Mouse (Mus musculus): ENCODE data around the gene Dleu7.
A peak's percentile ranks its signal among the peaks of the same experiment; 100 is the strongest.

Dleu7 gene

GRCm38 (mm10) chr14:62292488-62293339, at the start of gene Dleu7, which contains the start of gene Rnaseh2b:
Dleu7 (minus strand) TSS chr14:62293047.
Rnaseh2b (plus strand) TSS chr14:62292589.
- peak; percentile 63 to 75 for DNase-seq

- DNase-seq = no peak
Measured at GRCm38 (mm10) chr14:62341887-62342642, 49.2 kb upstream of the Dleu7 start.

- DNase-seq = no peak
Measured at GRCm38 (mm10) chr14:62339196-62339595, 46.3 kb upstream of the Dleu7 start.

DNA sequence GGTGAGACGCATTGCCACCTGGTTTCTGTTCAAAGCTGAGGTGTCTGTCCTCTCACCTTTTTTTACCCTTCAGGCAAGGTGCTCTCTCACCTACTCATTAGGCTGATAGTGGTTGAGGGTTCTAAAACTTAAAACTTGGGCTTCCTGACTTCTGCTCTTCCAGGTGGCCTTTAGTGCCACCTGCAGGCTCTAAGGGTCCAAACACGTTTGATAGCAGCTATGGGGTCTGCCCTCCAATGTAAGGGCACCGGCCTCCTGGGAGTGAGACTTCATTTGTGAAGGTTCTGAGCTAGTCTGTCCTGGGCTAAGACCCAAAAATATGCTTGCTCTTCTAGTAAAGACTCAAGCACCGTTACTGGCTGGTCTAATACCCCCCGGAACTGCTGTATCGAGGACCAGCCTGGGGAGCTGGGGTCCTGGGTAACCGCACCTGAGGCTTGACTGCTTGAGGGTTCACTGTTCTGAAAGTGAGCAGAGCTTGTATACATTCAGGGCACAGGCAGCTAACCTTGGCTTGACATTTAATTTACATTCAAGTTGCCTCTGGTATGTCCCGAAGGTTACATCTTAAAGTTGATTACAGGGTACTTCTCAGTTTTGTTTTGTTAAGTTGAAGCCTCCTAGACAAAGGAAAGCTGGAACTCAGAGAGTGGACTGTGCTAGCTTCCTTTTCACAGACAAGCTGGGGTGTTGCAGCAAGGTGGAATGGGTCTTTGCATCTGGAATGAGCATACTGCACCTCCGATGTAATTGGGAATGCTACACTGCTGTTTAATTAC, 41.3 kb upstream of the Dleu7 start:
- peak; percentile 24 to 45 for DNase-seq

DNA sequence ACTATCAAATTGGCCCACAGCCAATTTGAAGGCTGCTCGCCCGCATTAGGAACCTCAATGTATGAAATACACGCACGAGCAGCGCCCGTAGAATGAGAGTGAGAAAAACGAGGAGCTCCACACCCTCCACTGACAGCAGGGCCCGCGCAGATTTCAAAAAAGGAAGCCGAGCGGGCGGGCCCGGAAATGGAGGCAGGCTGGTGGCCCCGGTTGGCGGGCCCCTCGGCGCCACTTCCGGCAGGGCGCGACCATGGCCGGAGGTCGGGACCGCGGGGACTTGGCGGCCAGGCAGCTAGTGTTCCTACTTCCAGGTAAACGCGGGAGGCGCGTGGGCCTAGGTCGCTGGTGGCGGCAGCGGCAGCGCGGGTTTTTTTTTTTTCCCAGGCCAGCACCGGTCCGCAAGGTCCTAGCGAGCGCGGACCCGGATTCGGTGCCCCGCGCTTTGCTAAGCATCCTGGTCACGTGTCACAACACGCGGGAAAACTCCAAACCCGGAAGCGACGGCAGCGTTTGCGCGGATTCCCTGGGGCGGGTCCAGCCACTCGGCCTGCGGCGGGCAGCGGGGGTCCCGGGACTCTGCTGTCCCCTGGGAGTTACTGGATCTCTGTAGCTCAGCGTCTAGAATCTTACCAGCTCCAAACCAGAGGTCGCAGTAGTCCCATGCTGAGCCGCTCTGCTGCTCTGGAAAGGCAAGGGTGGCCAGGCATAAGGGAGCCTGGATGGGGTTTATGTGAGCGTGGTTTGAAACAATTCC, 39.2 kb upstream of the Dleu7 start:
- peak; percentile 83 to 88 for DNase-seq

GRCm38 (mm10) chr14:62331457-62331856, 38.6 kb upstream of the Dleu7 start:
- no peak for DNase-seq

GRCm38 (mm10) chr14:62329631-62330030, 36.8 kb upstream of the Dleu7 start:
- no peak for DNase-seq

DNA sequence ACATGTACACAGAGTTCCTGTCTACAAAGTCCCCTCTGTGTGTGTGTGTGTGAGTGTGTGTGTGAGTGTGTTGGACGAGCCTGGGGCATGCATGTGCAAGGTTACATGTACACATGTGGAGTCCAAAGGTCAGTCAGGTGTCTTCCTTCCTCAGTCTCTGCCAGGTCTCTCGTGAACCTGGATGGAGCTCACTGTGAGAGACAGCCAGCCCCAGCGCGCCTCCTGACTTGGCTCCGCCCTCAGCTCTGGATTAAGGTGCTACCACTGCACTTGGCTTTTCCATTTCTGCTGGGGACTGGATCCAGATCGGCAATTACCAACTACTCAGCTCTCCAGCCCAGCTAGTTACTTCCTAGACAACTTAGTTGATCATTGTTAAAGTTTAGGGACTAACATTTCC, 35.8 kb upstream of the Dleu7 start:
- DNase-seq = no peak

- DNase-seq = no peak
Measured at GRCm38 (mm10) chr14:62327171-62327570, 34.3 kb upstream of the Dleu7 start.

- DNase-seq = no peak
Measured at GRCm38 (mm10) chr14:62326026-62326425, 33.2 kb upstream of the Dleu7 start.

DNA sequence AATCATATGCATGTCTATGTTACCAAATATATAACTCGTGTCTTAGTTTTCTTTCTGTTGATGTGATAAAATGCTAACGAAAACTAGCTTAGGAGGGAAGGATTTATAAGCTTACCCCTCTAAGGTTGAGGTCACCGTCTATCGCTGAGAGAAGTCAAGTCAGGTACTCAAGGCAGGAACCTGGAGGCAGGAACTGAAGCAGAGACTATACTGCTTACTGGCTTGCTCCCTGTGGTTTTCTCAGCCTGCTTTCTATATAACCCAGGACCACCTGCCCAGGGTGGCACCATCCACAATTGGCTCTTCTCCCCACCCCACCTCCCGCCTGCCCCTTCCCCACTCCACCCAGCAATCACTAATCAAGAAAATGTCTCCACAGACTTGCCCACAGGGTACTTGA, 32.1 kb upstream of the Dleu7 start:
- DNase-seq = no peak

- DNase-seq = no peak
Measured at GRCm38 (mm10) chr14:62323457-62323856, 30.6 kb upstream of the Dleu7 start.

GRCm38 (mm10) chr14:62322581-62323344, 29.9 kb upstream of the Dleu7 start:
- no peak for DNase-seq

DNA sequence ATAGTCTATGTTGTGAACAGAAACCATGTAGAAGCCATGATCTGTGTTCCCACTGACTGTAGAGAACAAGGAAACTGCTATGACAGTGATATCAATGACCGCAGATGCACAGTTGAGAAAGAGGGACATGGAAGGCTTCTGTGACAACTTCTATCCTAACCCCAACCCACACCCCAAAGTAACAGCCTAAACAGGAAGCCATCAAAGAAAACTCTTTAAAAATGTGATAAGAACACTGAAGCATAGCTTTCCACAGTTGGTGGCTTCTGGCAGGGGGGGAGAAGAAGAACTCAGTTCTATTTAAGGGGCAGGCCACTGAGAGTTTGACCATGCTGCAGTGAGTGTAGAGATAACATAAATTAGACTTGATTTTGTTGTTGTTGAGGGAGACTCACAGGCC, 18.8 kb upstream of the Dleu7 start:
- no peak for DNase-seq

GRCm38 (mm10) chr14:62309026-62309425, 16.2 kb upstream of the Dleu7 start:
- no peak for DNase-seq

- DNase-seq = no peak
Measured at GRCm38 (mm10) chr14:62307555-62307954, 14.7 kb upstream of the Dleu7 start.

DNA sequence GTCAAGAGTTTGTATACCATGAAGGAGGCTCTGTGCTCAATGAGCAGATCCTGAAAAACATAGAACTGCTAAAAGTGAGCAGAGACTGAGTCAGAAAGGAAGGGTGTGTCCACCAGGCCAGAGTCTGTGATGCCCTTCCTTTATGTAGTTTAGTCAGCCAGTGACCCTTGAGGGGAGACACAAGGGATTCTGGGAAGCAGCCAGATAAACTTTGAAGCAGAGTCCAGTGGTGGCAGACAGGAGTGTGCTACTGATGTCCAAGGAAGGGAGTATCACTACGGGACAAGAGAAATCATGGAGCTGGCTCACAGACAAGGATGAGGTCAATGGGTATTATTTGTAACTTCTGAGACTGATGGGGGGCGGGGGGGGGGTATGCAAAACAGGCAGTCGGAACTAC, 7.2 kb upstream of the Dleu7 start:
- DNase-seq = no peak

DNA sequence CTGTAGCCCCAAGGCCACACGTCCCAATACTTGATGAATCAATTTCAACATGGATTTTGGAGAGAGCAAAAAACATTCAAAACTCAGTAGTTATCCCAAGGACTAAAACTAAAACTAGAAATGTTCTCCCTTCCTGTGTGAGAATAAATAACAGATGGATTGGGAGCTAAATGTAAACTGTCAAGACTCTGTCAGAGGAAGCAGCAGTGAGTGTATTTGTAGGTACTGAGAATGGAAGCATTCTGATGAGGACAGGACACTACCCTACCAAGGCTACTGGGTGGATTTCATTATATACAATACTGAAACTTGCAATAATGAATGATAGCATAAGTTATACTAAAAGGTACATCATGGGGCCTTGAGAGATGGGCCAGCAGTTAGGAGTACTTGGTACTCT, 6.0 kb upstream of the Dleu7 start:
- no peak for DNase-seq

DNA sequence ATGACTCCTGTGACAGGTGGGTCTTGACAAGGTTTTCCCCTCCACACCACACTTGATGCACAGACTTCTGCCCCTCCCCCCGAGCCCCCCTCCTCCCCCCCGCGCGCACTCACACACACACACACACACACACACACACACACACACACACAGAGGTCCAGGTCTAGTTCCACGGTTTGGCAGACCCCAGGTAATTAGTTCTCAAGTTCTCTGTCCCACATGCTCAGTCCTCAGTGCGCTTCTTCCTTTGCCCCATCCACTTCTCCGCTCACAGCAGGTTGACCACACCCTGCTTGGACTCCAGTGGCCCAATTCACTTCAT, 720 bp downstream of the Dleu7 start:
- no peak for DNase-seq

GRCm38 (mm10) chr14:62291406-62291987, 1.4 kb downstream of the Dleu7 start:
- DNase-seq = no peak

DNA sequence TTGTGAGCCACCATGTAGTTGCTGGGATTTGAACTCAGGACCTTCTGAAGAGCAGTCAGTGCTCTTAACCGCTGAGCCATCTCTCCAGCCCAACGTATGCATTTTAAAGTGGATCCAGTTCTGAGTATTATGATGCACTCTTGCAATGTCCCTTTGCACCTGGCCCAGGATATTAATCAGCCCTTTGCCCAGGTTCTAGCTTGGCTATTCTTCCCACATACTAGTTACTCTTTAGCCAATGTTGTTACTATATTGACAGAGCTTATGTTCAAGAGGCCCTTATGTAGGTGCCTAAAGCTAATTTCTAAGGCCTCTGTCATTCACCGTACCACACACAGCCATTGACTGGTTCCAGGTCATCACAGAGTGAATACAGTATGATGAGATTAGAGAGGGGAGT, 4.1 kb downstream of the Dleu7 start:
- no peak for DNase-seq

All from thymus, postnatal 36 days (tissue).